Mouse (Mus musculus): ENCODE results near the gene Psmc3. TPM values are rescaled to one million over a fixed set of nuclear protein-coding genes. Genes with fewer than 3 reads are reported as not detected.
A peak's percentile ranks its signal among the peaks of the same experiment; 100 is the strongest.
"Not testable (repeated sequence)": the region's sequence is repeated elsewhere in the genome, so short reads cannot be mapped to it uniquely, and the experiment has no call there.

Psmc3 gene
- total RNA-seq, 2 experiments from 2014 or later = 211 to 237 TPM

- intact Hi-C loops (cut with DNase I) = no loop called here
- DNase-seq = no peak
These were observed 55.4 kb downstream of the Psmc3 start for GRCm38 (mm10) chr2:91109241-91109640.

- no peak for DNase-seq
- intact Hi-C loops (cut with DNase I) = no loop called here
These were observed 56.1 kb downstream of the Psmc3 start for GRCm38 (mm10) chr2:91109807-91110385.

- intact Hi-C loops (cut with DNase I) = no loop called here
- no peak for DNase-seq
These were observed 56.6 kb downstream of the Psmc3 start for GRCm38 (mm10) chr2:91110429-91110828.

- DNase-seq; intact Hi-C loops (cut with DNase I): not testable (repeated sequence)
These were observed 58.0 kb downstream of the Psmc3 start for GRCm38 (mm10) chr2:91111832-91112231.

GRCm38 (mm10) chr2:91112491-91112890, 58.7 kb downstream of the Psmc3 start:
- no peak for DNase-seq
- intact Hi-C loops (cut with DNase I) = no loop called here

- intact Hi-C loops (cut with DNase I) = no loop called here
- no peak for DNase-seq
These were observed 59.5 kb downstream of the Psmc3 start for GRCm38 (mm10) chr2:91113334-91113733.

- intact Hi-C loops (cut with DNase I) = loop anchor here (2.0 kb wide), 1 partner anchor 367 kb away; no protein-coding TSS in a partner anchor
These were observed 60.0 kb downstream of the Psmc3 start for GRCm38 (mm10) chr2:91113852-91114251.

GRCm38 (mm10) chr2:91114781-91115577, 61.2 kb downstream of the Psmc3 start:
- peak; percentile 96 to 98 for DNase-seq
- intact Hi-C loops (cut with DNase I) = loop anchor here (1.0 to 5.0 kb wide), 4 partner anchors 79 to 366 kb away; partner anchors contain the start of gene Pacsin3

More at GRCm38 (mm10) chr2:91113852-91114251, 60.0 kb downstream of the Psmc3 start:
- DNase-seq = no peak

GRCm38 (mm10) chr2:91115578-91115970, 61.8 kb downstream of the Psmc3 start:
- no peak for DNase-seq
- intact Hi-C loops (cut with DNase I) = loop anchor here (1.0 to 5.0 kb wide), 4 partner anchors 79 to 365 kb away; partner anchors contain the start of gene Pacsin3

Other genes starting within 250 kb of the Psmc3 start
- 100 to 1,000 TPM; 194 to 211 TPM for gene Mtch2, start 206.9 kb upstream of the Psmc3 start, total RNA-seq (2021)
- 1 to 10 TPM; 2.6 to 5.1 TPM for gene C1qtnf4, start 168.1 kb upstream of the Psmc3 start, total RNA-seq (2021)
- gene Kbtbd4, start 149.3 kb upstream of the Psmc3 start, total RNA-seq (2021) = 10 to 100 TPM; 22.1 to 23.8 TPM
- gene Ndufs3, start 149.2 kb upstream of the Psmc3 start, total RNA-seq (2021) = 100 to 1,000 TPM; 797 to 891 TPM
- gene Celf1, start 113.6 kb upstream of the Psmc3 start, total RNA-seq (2021) = 10 to 100 TPM; 72.6 to 75.3 TPM
- gene Rapsn, start 18.4 kb upstream of the Psmc3 start, total RNA-seq (2021) = 10 to 100 TPM; 16.9 to 17.8 TPM
- gene Slc39a13, start 16.4 kb downstream of the Psmc3 start, total RNA-seq (2021) = 10 to 100 TPM; 21.7 to 24.2 TPM
- gene Spi1, start 28.4 kb downstream of the Psmc3 start, total RNA-seq (2021) = 1 to 10 TPM; 4.2 to 6.2 TPM
- 1,000 to 10,000 TPM; 1,434 to 1,723 TPM for gene Mybpc3, start 64.1 kb downstream of the Psmc3 start, total RNA-seq (2021)
- gene Madd, start 129.8 kb downstream of the Psmc3 start, total RNA-seq (2021) = 1 to 10 TPM; 5.8 to 6.6 TPM
- 10 to 100 TPM; 17.3 TPM for gene Nr1h3, start 148.8 kb downstream of the Psmc3 start, total RNA-seq (2021)
- gene Acp2, start 148.9 kb downstream of the Psmc3 start, total RNA-seq (2021) = 10 to 100 TPM; 18.0 to 19.5 TPM
- gene Ddb2, start 183.0 kb downstream of the Psmc3 start, total RNA-seq (2021) = 1 to 10 TPM; 3.0 to 3.9 TPM
- 100 to 1,000 TPM; 150 to 151 TPM for gene Pacsin3, start 201.9 kb downstream of the Psmc3 start, total RNA-seq (2021)
- gene Arfgap2, start 211.0 kb downstream of the Psmc3 start, total RNA-seq (2021) = 10 to 100 TPM; 57.1 to 60.9 TPM

Measured in heart, postnatal 36 days (tissue).